Mouse (Mus musculus) thymus, postnatal 36 days (tissue): ENCODE results near the gene Cd164.

Experiments used
- DNase-seq, 2 experiments: peaks; one replicate each; pipeline ENCODE4 v3.0.0; 2022; ENCODE audit warnings: mixed read lengths in 2 of 2

Cd164 gene

GRCm38 (mm10) chr10:41504996-41505395 lies 14.2 kb upstream of the Cd164 start:
- DNase-seq: no peak

- peak; percentile 34 to 48 for DNase-seq
These were observed 13.8 kb upstream of the Cd164 start for GRCm38 (mm10) chr10:41505446-41505845.

DNA sequence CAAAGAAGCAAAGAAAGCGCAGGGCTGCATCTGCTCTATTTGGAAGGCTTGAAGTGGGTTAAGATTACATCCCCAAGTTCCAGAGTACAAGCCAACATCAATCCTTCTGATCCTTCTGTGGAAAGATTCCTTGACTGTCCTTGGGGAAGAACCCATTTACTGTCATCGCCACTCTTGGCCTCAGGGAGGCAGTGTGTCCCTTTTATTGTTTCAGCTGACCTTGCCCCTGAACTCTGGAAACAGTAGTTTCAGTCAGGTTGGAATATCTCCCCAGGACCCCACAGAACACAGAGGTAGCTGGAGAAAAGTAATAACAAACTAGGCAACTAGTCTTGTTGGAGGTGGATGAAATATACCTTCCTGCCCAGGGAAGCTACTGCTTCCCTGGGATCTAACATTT lies 10.1 kb upstream of the Cd164 start:
- DNase-seq: peak; percentile 44 to 47

- DNase-seq: no peak
These were observed 4.9 kb upstream of the Cd164 start for GRCm38 (mm10) chr10:41514301-41514700.

DNA sequence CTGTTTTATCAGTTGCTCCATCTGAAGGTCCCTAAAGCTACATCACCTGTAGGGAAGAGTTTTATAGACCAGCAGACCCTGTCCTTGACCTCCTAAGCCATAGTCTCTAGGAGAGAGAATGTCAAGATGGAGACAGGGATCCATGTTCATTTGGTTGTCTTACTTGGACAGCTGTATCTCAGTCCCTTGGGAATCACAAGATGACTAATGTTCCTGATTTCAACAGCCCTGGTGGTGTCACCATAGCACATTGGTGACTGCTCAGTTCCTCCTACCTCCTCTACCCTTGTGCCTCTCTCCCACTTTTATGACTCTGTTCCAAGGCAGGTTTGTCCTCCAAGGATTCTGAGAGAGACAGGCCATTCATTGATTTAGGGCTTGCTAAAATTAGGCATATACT lies 4.3 kb upstream of the Cd164 start:
- no peak for DNase-seq

DNA sequence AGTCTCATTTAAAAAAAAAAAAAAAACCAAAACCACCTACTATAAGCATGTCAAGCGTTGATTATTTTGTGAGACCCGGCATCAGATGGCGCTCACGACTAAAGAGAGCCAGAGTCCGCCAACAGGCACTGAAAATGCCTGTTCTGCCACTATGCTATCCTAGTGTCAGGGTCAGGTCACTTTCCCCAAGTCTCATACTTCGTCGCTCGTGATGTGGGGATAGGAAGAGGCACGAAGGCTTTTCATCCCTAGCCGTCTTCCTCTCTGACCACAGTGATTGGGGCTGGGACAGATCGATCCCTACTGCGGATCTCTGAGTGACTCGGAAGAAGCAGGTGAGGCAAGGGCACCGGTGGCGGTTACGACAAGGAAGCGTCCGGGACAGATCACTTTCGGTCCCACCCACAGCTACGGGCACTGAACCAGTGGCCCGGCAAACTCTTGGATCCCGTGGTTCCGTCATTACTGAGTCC lies 670 bp upstream of the Cd164 start:
- peak; percentile 88 to 90 for DNase-seq

DNA sequence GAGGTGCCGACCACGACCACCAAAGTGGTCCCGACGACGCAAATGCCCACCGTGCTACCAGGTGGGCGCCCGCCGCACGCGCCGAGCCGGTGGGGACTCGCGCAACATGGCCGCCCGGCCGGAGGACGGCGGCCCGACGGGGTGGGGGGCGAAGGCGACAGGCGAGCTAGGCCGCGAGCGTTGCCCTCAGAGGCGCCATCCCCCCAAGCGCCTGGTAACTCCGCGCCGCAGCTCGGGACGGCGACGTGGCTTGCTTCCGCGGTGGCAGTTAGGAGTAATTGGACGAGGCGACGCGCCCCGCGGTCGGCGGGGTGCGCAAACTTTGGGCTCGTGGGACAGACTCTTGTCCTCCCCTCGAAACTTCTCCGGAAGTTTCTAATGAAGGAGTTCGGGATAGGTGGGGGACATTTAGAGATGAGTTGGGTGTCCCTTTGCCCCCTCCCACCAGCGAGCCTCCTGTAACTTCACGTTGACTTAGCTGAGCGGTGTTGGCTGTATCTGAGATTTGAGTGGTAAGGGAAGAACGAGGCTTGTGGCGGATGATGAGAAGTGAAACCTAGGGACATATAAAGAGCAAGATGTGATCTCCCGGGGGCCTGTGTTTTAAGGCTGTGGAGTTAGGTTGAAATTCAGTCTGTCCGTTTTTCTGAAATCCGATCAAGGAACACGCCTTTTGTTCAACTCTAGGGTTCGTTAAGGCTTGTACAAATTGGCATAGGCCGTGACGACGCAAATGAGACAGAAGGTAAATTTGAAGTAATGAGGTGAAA lies 611 bp downstream of the Cd164 start:
- DNase-seq: peak; percentile 73 to 76

DNA sequence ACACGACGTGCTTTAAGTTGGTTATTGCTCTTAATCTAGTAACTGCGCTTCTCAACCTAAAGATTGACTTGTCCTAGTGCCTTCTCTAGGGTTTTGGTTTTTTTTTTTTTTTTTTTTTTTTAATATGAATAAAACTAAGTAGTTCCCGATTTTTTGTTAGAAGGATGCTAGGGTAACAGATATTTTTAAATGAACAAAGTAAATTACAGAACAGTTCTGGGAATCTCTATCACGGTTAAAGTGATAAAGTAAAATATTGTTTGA lies 1.1 kb downstream of the Cd164 start:
- DNase-seq: no peak

- DNase-seq: no peak
These were observed 4.2 kb downstream of the Cd164 start for GRCm38 (mm10) chr10:41523386-41523785.

GRCm38 (mm10) chr10:41525696-41526095 lies 6.5 kb downstream of the Cd164 start:
- no peak for DNase-seq

GRCm38 (mm10) chr10:41529972-41530371 lies 10.8 kb downstream of the Cd164 start:
- DNase-seq: no peak

GRCm38 (mm10) chr10:41535991-41536390 lies 16.8 kb downstream of the Cd164 start:
- DNase-seq: no peak

DNA sequence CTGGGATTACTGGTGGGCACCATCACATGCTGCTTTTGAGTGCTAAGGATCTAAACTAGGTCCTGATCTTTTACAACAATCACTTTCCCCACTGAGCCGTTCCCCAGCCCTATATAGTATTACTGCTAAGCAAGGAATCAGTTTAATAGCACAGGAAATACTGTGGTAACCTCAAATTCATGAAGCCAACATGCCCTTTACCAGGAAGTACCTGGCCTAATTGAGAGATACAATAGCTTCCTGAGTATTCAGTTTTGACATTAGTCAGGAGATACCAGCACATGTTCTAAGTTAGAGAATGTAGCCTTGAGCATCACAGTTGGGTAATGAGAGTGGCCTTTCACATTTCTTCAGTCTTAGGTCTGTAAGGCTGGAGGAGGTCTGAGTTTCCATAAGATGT lies 17.5 kb downstream of the Cd164 start:
- DNase-seq: no peak

DNA sequence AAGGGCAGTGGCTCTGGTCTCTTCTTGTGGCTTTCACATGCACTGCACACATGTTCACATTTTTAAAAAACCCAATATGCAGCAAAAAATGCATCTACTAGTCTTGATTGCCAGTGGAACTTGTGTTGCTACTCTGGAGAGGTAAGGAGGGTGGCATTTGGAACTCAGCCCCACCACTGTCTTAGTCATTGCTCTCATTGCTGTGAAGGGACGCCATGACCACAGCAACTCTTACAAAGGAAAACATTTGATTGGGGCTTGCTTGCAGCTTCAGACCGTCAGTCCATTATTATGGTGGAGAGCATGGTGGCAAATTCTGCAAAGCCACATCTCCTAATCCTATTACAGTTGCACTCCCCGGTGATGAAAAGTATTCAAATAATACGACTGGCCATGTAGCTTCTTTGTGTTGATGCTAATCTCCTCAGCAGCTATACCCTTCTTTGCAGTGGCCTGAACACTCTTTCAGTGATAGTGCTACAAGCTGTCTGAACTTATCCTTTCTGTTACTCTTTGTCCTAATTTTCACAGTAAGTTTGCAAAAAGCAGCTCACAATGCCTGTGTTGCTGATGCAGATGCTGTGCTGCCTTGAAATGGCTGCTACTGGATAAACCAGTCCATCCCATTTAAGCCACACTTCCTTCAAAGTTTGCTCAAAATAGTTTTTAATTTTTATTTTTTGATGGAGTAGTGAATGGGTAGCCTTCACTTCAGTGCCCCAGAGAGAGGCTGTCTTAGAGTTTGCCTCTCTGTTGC lies 18.2 kb downstream of the Cd164 start:
- DNase-seq: no peak

GRCm38 (mm10) chr10:41537983-41538330 lies 18.7 kb downstream of the Cd164 start:
- no peak for DNase-seq

- no peak for DNase-seq
These were observed 19.8 kb downstream of the Cd164 start for GRCm38 (mm10) chr10:41538986-41539385.

- DNase-seq: no peak
These were observed 22.8 kb downstream of the Cd164 start for GRCm38 (mm10) chr10:41542057-41542456.

- no peak for DNase-seq
These were observed 24.2 kb downstream of the Cd164 start for GRCm38 (mm10) chr10:41543439-41543838.

GRCm38 (mm10) chr10:41543844-41544243 lies 24.6 kb downstream of the Cd164 start:
- DNase-seq: no peak

GRCm38 (mm10) chr10:41544481-41545190 lies 25.4 kb downstream of the Cd164 start:
- DNase-seq: no peak

DNA sequence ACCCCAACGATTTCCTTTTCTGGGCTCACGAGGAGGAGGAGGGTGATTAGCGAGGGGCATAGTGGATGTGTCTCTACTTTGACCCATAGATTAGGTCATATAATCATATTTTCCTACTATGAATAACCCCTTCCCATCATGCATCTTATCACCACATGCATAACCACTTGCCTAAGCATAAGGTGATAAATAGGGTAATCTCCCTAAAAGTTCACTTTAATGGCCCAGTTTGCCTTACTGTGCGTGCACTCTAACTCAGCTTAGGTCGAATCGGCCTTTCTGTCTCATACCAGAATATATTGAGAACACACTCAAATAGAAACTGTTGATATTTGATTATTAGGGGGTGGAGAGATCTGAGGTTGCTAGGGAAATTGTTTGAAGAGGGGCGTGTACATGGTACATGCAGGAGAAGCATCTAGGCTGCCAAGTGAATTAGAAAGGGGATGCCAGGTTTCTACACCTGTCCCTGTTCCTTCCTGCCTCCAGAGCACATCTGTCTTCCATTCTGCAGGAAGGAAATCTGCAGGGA lies 26.1 kb downstream of the Cd164 start:
- no peak for DNase-seq

GRCm38 (mm10) chr10:41546396-41547165 lies 27.4 kb downstream of the Cd164 start:
- DNase-seq: no peak

DNA sequence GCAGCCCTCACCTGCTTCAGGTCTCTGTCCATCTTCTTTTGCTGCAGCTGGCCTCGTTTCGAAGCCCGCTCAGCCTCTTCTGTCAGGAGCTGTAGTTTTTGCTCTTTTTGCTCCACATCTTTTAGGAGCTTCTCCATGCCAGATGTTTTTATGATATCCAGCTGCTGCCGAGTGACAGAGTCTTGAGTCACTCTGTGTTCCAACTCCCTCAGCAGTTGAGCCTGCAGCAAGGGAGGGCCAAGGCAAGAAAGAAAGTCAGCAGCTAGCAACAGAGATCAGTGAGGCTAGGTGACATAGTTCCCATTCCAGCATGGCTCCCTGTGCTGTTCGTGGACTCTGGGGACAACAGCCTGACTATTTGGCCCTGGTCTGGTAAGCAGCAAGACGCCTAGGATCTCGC lies 31.5 kb downstream of the Cd164 start:
- DNase-seq: no peak
